Mouse (Mus musculus) macrophage (primary cell): ENCODE results near the gene Vill. TPM values are rescaled to one million over a fixed set of nuclear protein-coding genes. Genes with fewer than 3 reads are reported as not detected.

Source experiments
- H3K27ac ChIP-seq: fragments of 350-480 bp; formaldehyde crosslinking; 2 replicates; pipeline ENCODE4 v1.9.0; 2021
- H3K36me3 ChIP-seq: fragments of 350-480 bp; formaldehyde crosslinking; 2 replicates; pipeline ENCODE4 v1.9.0; 2021; ENCODE audit errors: inconsistent target
- H3K4me3 ChIP-seq: fragments of 350-480 bp; formaldehyde crosslinking; 2 replicates; pipeline ENCODE4 v1.9.0; 2021; ENCODE audit errors: inconsistent target
- H3K79me2 ChIP-seq: fragments of 350-480 bp; formaldehyde crosslinking; 2 replicates; pipeline ENCODE4 v1.9.0; 2021; ENCODE audit errors: inconsistent target
- WGBS: methylation state at CpG from one replicate; pipeline ENCODE4 v1.1.7; 2026; ENCODE audit warnings: inconsistent platforms; ENCODE audit not compliant: missing documents; 5-methylcytosine and 5-hydroxymethylcytosine counted together
- polyA plus RNA-seq: library from polyadenylated mRNA; stranded (reverse); fragments of 250-400 nt; gene quantifications from 3 replicates; pipeline ENCODE4 v1.2.4, GENCODE M21; 2018; ENCODE audit warnings: inconsistent platforms
- total RNA-seq, 78 experiments: library from RNA; depleted of rRNA; stranded (reverse); fragments of 250-400 nt; gene quantifications; 1 replicate in 9 of 78; 2 replicates in 24 of 78; 3 replicates in 43 of 78; 4 replicates in 2 of 78; pipeline ENCODE4 v1.2.4; 2018; ENCODE audit warnings: inconsistent platforms in 56 of 78

Vill gene
- 10 to 100 TPM in 19 of 26 experiments, 1 to 10 TPM in 7; 3.6 to 43.0 (median 19.5) TPM for total RNA-seq (2018; cell fraction: chromatin; rRNA removed)
- 10 to 100 TPM in 21 of 26 experiments, 1 to 10 TPM in 5; 7.5 to 27.5 (median 18.7) TPM for total RNA-seq (2018; cell fraction: cytosol; rRNA removed)
- total RNA-seq (2018; cell fraction: nucleus; rRNA removed), result 10 to 100 TPM in 23 of 26 experiments, 1 to 10 TPM in 3; 5.2 to 53.5 (median 21.5) TPM
- polyA plus RNA-seq, result 16.0 to 25.2 TPM (median 19.3 TPM) in 3 replicates

DNA sequence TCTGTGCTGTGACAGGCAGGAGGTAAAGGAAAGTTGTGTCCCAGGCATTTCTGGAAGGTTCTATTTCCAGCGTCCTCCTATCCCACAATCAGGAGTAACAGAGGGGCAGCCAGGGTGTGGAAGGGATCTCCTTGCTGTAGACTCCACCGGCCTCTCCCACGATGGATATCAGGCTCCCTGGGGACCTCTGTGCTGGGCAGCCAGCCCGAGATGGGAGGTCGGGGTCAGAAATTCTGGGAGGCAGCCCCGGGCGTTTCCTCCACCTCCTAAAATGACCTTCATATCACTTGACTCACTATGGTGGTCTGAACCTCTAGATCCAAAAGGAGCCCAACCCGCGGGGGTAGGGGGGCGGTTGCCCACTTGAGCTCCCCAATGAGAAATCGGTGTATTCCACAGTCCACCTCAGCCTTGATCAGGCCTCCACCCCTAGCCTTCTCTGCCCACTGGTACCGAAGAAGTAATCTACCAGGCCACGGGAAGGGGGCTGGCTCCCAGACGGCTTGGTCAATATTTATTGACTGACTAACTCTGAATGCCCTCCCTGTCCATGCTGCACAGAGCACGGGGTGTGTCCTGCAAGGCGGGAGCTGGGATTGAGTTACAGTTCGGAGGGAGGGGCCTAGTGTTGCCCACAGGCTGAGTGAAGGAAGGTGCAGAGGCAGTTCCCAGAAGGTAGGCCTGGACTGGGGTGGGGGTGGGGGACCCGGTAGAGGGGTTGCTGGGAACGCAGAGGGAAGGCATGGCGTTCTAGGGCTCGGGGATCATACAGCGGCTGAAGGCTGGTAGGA, at the start of gene Vill:
Gene Vill, plus strand, starts transcription at position 625 of the 791 bp plus-strand sequence.
- no peak within 1 kb of the TSS for H3K4me3 ChIP-seq
- H3K27ac ChIP-seq, result no peak within 1 kb of the TSS
- no peaks in the 10 kb centered on the region for H3K36me3 ChIP-seq
- H3K79me2 ChIP-seq, result no peaks in the 10 kb centered on the region
- 57% methylated on average over 18 of the region's 22 CpGs for WGBS

DNA sequence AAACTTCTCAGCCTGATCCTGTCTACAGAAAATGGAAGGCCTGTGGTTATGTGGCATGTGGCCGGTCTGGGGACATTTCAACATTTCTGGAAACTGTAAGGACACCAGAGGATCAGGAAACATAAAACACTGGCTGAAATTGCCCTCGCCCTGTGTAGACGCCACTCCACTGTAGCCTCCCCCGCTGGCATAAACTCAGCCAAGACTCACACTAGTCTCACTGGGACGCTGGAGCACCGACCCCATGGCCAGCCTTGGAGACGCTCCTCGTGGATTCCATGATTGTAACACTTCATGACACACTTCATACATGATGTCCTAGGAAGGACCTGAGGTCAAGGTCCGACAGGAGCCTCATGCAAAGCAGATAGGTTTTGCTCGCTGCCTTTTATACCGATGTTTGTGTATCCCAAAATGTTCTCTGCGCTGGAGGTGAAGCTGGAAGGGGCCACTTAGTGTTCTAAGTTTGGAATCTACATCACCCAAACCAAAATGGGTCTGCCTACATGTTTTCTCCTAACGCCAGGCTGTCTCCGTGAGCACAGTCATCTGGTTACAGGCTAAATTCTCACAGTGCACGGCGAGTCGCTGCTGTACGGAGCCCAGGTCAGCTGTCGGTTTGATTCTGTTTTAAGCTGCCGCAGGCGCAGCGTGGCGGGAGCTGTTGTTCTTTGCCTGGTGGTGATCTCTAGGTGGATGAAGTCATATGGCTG, 48.4 kb upstream of the Vill start:
- Histone ChIP-seq H3K79me2 (no peaks in the 10 kb centered on the region), H3K27ac (no peak overlapping the region), H3K4me3 (no peak overlapping the region), H3K36me3 (no peaks in the 10 kb centered on the region)
- WGBS, result 92% methylated on average over 23 of the region's 23 CpGs

DNA sequence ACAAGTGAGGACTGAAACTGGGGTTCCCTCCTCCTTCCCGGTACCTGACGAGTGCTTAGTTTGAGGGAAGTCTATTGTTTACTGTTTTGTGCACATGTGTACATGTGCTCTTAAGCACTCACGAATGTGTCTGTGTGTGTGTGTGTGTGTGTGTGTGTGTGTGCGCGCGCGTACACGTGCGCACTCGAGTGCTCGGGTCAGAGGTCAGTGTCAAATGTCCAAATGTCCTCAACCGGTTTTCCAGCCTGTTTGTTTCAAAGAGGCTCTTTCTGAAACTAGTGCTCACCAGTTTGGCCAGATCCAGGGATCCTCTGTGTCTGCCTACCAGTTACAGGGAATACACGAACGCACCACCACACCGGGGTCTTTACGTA, 47.9 kb upstream of the Vill start:
- Histone ChIP-seq H3K36me3 (no peaks in the 10 kb centered on the region), H3K79me2 (no peaks in the 10 kb centered on the region), H3K4me3 (no peak overlapping the region), H3K27ac (no peak overlapping the region)
- WGBS, result 94% methylated on average over 16 of the region's 16 CpGs

DNA sequence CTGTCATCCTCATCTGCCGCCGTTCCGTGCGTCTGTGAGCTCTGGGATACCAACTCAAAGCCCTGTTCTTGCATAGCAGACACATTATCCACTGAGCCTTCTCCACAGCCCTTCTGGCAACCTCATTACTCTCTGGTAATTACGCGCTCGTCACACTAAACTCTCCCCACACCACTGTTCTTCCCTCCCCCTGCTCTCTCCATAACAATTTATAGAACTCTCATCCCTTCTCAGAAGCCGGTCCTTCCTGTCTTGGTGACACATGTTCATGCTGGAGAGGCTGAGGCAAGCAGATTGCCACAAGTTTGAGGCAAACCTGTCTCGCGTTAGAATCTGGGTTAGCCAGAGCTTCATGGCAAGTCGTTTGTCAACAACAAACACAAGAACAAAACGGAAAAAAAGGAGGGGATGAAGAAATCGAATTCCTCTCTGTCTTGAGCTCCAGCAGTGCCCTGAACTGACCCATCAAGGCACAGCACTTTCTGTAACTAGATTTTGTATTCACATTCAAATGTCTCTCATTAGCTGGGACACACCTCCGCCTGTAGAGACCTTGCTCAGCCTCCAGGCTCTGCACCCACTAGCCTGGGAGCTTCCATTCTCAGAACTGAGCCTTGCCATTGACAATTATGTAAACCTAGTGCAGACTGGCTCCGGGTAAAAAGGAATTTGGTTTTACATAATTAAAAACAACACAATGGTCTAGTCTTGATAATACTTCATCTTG, 47.1 kb upstream of the Vill start:
- WGBS, result 93% methylated on average over 15 of the region's 15 CpGs
- Histone ChIP-seq H3K27ac (no peak overlapping the region), H3K4me3 (no peak overlapping the region), H3K36me3 (no peaks in the 10 kb centered on the region), H3K79me2 (no peaks in the 10 kb centered on the region)

DNA sequence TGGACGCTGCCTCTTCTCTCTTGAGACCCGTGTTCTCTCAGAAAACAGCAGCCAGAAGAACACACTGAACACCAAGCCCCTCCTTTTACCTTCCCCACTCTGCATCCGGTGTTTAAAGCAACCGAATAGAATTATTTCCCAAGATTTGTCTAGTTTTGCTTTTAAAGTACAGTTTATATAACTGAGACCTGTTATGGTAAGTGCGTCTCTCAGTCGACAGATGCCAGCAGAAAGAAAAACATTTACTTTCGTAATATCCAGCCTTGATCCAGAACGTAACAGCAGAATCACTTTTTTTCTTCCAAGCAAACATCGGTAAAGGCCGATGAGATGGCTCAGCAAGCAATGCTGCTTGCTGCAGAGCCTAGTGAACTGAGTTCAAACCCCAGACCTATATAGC, 45.3 kb upstream of the Vill start:
- WGBS, result 79% methylated on average over 10 of the region's 10 CpGs
- no peaks in the 10 kb centered on the region for H3K36me3 ChIP-seq

DNA sequence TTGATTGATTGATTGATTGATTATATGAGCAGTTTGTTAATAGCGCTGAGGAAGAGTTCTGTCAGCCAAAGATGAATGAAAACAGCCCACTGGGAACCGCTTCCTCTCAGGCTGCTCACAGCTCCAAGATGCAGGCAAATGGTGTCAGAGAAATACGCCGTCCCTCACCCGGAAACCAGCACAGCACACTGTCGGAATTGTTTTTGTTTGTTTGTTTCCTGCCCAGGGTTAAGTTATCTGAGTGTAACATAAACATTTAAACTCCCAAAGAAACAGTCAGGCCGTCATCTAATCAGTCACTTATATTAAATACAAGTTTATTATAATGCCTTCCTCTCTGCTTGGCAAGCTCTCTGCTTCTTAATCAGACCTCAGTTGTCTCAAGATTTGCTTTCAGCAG, 43.7 kb upstream of the Vill start:
- Histone ChIP-seq H3K36me3 (no peaks in the 10 kb centered on the region), H3K27ac (no peak overlapping the region), H3K79me2 (no peaks in the 10 kb centered on the region), H3K4me3 (no peak overlapping the region)
- WGBS, result 95% methylated on average over 7 of the region's 7 CpGs

More for the DNA sequence above, 45.3 kb upstream of the Vill start:
- Histone ChIP-seq H3K27ac (no peak overlapping the region), H3K4me3 (no peak overlapping the region), H3K79me2 (no peaks in the 10 kb centered on the region)

DNA sequence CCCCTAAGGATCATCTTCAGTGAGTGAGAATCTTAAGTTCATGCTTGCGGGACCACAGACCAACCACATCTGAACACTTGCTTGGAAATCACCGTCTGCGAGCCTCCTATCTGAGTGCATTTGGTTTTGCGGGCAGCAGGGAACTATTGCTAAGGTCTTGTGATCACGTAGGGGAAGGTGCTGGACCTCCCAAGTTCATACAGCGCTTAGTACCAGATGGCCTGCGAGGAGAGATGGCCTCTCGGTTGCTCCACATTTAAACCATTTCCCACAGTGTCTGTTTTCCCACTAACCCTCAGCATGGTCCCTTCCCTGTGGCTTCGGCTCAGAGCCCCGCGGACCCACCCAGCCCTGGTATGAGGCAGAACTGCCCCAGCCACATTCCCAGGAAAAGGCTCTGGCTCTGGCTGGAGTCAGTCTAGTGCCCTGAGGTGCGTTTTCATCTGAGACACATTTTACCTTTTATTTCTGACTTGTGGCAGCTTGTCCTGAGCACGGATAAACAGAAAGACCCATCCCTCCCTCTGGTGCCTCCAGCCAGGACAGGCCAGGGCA, 42.3 kb upstream of the Vill start:
- Histone ChIP-seq H3K79me2 (no peaks in the 10 kb centered on the region), H3K36me3 (no peaks in the 10 kb centered on the region), H3K27ac (no peak overlapping the region), H3K4me3 (no peak overlapping the region)
- WGBS, result 95% methylated on average over 13 of the region's 13 CpGs

DNA sequence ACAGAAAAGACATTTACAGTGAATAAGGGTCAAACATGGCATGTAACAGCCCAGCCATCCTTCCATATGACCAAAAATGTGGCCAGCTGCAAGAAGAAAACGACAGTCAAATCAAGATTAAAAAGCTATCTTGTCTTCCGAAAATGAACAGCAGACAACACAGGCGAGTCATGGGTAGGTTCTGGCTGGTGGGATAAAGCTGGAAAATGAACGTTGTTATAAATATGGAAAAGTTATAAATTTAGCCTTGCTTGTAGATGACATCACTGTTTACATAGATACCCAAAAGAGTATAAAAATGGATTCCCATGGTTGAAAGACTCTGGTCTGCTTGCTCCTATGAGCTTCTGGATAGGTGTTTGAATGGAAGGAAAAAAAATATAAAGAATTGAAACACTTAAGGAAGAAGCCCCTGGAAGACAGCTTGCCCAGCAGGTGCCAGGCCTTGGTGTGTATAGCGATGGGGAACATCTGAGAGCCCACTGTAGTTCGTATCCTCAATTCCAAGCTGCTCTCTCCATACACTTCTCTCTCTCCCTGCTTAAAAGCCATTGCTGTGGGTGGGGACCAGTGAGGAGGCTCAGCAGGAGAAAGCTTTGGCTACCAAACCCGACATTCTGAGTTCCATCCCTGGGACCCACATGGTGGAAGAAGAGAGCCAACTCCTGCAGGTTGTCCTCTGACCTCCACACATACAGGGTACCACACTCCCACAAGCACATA, 35.6 kb upstream of the Vill start:
- Histone ChIP-seq H3K36me3 (no peaks in the 10 kb centered on the region), H3K27ac (no peak overlapping the region), H3K79me2 (no peaks in the 10 kb centered on the region), H3K4me3 (no peak overlapping the region)
- 92% methylated on average over 7 of the region's 7 CpGs for WGBS

DNA sequence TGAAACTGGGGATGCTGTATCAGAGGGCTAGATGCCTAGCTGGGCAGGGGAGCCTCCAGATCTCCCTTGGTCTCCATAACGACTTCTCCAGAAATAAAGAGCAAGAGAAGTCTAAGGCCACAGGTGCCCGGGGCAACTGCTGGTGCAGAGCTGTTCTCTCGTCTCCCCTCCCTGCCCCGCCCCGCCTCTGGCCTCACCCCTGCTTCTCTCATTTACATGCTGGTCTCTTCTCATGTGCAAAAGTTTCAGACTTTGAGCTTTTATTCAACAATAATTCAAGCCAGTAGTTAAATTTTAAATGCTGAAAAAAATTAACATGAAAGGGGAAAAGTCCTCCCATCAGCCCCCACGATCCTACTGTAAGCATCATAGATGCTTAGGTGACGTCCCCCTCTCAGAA, 30.8 kb upstream of the Vill start:
- Histone ChIP-seq H3K36me3 (no peaks in the 10 kb centered on the region), H3K27ac (no peak overlapping the region), H3K79me2 (no peaks in the 10 kb centered on the region), H3K4me3 (no peak overlapping the region)
- 90% methylated on average over 7 of the region's 7 CpGs for WGBS

DNA sequence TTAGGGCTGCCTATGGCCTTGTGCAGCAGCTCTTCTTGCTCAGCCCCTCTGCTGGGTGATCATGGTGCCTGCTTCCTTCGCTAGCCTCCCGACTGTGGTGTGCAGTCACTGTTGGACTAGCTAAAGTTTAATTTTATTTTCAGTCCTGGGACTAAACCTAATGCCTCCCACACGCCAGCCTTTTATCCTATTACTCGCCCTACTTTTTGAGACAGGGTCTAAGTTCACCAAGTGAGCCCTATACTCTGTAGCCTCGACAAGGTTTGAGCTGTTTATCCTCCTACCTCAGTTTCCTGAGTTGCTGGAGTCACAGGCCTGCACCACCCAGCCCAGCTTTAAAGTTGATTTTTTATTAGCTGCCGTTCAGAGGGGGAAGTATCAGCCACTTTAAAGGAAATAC, 27.3 kb upstream of the Vill start:
- no peak overlapping the region for H3K27ac ChIP-seq
- WGBS, result 68% methylated on average over 6 of the region's 6 CpGs
- H3K36me3 ChIP-seq, result no peaks in the 10 kb centered on the region
- no peaks in the 10 kb centered on the region for H3K79me2 ChIP-seq
- H3K4me3 ChIP-seq, result no peak overlapping the region

DNA sequence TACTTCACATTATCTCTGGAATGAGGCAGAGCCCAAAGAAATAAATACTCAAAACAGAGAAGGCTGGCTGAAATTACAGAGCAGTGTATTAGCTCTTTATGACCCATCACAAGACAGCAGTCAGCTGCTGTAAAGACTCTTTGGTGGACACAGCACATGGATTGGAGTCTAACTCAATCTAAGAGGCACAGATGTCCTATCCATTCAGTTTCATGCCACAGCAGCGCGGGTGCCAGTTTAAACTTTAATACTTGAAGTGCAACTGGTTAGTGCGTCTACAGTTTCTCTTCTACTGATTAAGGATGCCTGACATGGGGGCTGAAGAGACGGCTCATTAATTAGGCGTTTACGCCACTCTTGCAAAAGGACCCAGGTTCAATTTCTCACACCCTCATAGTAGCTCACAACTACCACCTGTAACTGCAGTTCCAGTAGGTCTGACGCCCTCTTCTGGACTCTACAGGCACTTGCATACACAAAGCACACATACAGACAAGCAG, 26.7 kb upstream of the Vill start:
- no peak overlapping the region for H3K4me3 ChIP-seq
- H3K36me3 ChIP-seq, result no peaks in the 10 kb centered on the region
- H3K27ac ChIP-seq, result no peak overlapping the region
- no peaks in the 10 kb centered on the region for H3K79me2 ChIP-seq
- WGBS, result 93% methylated on average over 7 of the region's 7 CpGs

DNA sequence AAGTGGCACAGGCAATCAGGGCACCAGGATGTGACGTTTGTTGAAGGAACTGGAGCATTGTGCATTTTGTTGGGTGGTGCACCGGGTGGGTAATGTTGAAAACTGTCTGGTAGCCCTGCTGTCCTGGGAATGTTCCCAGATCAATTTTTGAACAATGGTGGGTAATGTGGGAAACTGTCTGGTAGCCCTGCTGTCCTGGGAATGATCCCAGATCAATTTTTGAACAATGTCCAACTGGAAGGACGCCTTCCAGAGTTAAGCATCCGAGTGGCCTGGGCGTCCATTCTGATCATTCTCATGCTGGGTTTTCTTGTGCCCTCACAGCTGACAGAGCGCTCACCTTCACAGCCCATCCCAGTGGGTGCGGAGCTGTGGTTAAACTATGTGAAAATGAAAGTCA, 25.2 kb upstream of the Vill start:
- 94% methylated on average over 7 of the region's 7 CpGs for WGBS
- Histone ChIP-seq H3K4me3 (no peak overlapping the region), H3K27ac (no peak overlapping the region), H3K79me2 (no peaks in the 10 kb centered on the region), H3K36me3 (no peaks in the 10 kb centered on the region)

DNA sequence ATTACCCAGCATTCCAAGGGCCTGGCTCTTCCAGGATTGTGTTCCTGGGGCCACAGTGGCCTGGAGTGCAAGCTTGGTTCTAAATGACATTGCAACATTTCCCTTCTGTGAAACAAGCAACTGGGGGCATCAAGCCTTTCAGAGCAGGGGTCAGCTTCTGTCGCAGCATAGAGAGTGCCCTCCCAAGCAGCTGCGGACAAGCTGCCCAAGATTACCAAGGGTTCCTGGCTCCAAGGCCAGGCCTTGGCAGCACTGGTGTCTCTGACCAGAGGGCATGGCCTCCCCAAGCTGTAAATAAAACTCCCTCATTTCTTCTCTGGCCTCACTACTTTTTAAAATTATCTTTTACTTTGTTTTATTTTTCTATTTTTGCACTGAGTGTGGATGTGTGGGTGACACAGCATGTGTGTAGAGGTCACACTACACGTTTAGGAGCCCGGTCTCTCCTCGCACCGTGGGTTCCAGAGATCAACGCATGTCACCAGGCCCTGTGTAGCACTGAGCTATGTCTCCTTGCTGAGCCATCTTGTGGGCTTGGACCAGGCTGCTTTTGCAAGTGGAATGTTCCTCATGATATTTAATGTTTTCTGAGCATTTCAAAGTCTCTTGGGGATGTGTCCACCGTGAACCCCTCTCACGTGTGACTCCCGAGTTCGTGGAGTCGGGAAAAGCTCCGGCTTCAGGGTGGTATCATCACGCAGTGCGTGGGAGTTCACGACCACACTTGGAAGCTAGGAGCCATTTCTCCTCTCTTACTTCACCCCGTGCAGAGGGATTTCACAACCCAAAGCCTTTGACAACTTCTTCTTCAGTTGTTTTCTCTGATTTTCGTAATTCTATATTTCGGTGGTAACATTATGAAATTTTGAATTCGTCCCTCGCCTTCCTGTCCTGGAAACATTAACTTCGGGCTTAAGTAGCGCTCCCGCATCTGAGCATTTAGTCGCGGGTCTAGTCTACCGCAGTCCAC, 24.1 kb upstream of the Vill start:
- Histone ChIP-seq H3K79me2 (no peaks in the 10 kb centered on the region), H3K4me3 (no peak overlapping the region), H3K27ac (no peak overlapping the region), H3K36me3 (no peaks in the 10 kb centered on the region)
- 72% methylated on average over 27 of the region's 27 CpGs for WGBS
